Mouse (Mus musculus) hematopoietic stem cell, adult 5-6 weeks (primary cell): ENCODE measurements around the gene Zfp112. TPM values are rescaled to one million over a fixed set of nuclear protein-coding genes. Genes with fewer than 3 reads are reported as not detected.

ENCODE experiments used
- ATAC-seq, 2 experiments: fragments of 125-278 bp in 1 of 2; replicated peaks in 1 of 2; 2 replicates each; pipeline ENCODE4 v1.8.0; 2016 to 2017; ENCODE audit warnings: inconsistent platforms in 2 of 2, mild to moderate bottlenecking in 2 of 2, moderate number of reproducible peaks in 2 of 2, low read depth in 1 of 2, moderate TSS enrichment in 1 of 2; ENCODE audit not compliant: low FRiP score in 2 of 2, poor library complexity in 2 of 2, severe bottlenecking in 2 of 2, insufficient read depth in 1 of 2, low TSS enrichment in 1 of 2
- total RNA-seq: library from RNA; stranded (forward); fragments of 172-1452, 232-1000 nt; gene quantifications from 2 replicates; pipeline ENCODE4 v1.2.3, GENCODE M21; 2017

Zfp112 gene
- total RNA-seq, 1 experiment from 2014 or later = 0.60 TPM

GRCm38 (mm10) chr7:24172191-24172590 lies 60.1 kb downstream of the Zfp112 start:
- ATAC-seq = no peak

- peak; percentile 91 to 94 for ATAC-seq
Measured at GRCm38 (mm10) chr7:24174618-24175336, 62.7 kb downstream of the Zfp112 start, which contains the start of gene Zfp114. Zfp114 (plus strand) TSS chr7:24175060.

GRCm38 (mm10) chr7:24175337-24175711 lies 63.2 kb downstream of the Zfp112 start:
- 0 out of 4 replicates have a peak, but pooled peaks of 1 of the 2 experiments have one; percentile 6 for ATAC-seq

Other genes with a start within 250 kb of the Zfp112 start
- gene Vmn1r177, start 245.9 kb upstream of the Zfp112 start, total RNA-seq = not detected in 2 replicates
- not detected in 2 replicates for gene Vmn1r178, start 220.3 kb upstream of the Zfp112 start, total RNA-seq
- gene Vmn1r179, start 185.3 kb upstream of the Zfp112 start, total RNA-seq = not detected in 2 replicates
- not detected in 2 replicates for gene Vmn1r180, start 161.7 kb upstream of the Zfp112 start, total RNA-seq
- not detected in 2 replicates for gene Vmn1r181, start 137.7 kb upstream of the Zfp112 start, total RNA-seq
- not detected in 2 replicates for gene V1rd19, start 110.6 kb upstream of the Zfp112 start, total RNA-seq
- not detected in 2 replicates for gene Vmn1r183, start 59.1 kb upstream of the Zfp112 start, total RNA-seq
- gene Zfp180, start 30.4 kb upstream of the Zfp112 start, total RNA-seq = 12.1 and 12.9 TPM in 2 replicates
- gene Zfp235, start 21.9 kb downstream of the Zfp112 start, total RNA-seq = 10.6 and 19.4 TPM in 2 replicates
- 2.7 and 2.8 TPM in 2 replicates for gene Zfp114, start 62.7 kb downstream of the Zfp112 start, total RNA-seq
- gene Zfp111, start 99.1 kb downstream of the Zfp112 start, total RNA-seq = 13.8 and 15.4 TPM in 2 replicates
- 10.6 and 12.9 TPM in 2 replicates for gene Zfp109, start 125.2 kb downstream of the Zfp112 start, total RNA-seq
- gene Zfp108, start 142.5 kb downstream of the Zfp112 start, total RNA-seq = 2.0 and 4.6 TPM in 2 replicates
- 5.1 and 9.1 TPM in 2 replicates for gene Zfp93, start 158.1 kb downstream of the Zfp112 start, total RNA-seq
- 23.2 and 24.6 TPM in 2 replicates for gene Zfp61, start 188.9 kb downstream of the Zfp112 start, total RNA-seq
- 5.5 and 6.5 TPM in 2 replicates for gene Zfp94, start 204.4 kb downstream of the Zfp112 start, total RNA-seq
- not detected in 2 replicates for gene Tescl, start 221.6 kb downstream of the Zfp112 start, total RNA-seq
- gene Lypd5, start 236.9 kb downstream of the Zfp112 start, total RNA-seq = not detected in 2 replicates